Mouse (Mus musculus): ENCODE results near the gene Gm20716.
A peak's percentile ranks its signal among the peaks of the same experiment; 100 is the strongest.

Gm20716 gene

DNA sequence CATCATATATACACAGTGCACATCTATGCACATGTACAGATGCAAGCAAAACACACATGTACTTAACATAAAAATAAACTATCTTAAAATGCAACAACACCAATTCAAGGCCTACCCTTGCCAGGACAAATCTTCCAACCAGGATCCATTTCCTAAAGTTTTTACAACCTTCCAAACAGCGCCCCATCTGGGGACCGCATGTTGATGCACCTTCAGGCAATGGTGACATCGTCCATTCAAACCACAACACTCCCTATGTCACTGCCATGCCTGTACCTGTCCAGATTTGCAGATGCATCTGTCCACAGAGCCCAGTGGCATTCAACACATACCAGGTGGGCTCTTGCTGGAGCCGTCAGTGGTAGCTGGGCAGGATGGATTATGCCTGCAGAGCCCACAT, 13.1 kb upstream of the Gm20716 start:
- no peak for DNase-seq (ENCODE audit: low read depth, low spot score)
- no peaks in the 10 kb centered on the region for H3K36me3 ChIP-seq (ENCODE audit: control insufficient read depth, insufficient read depth, low read length, poor library complexity, severe bottlenecking)
- H3K27me3 ChIP-seq (ENCODE audit: control insufficient read depth, insufficient read depth, low read length, poor library complexity, severe bottlenecking), result no peaks in the 10 kb centered on the region; the same call in none of the 2 replicates

DNA sequence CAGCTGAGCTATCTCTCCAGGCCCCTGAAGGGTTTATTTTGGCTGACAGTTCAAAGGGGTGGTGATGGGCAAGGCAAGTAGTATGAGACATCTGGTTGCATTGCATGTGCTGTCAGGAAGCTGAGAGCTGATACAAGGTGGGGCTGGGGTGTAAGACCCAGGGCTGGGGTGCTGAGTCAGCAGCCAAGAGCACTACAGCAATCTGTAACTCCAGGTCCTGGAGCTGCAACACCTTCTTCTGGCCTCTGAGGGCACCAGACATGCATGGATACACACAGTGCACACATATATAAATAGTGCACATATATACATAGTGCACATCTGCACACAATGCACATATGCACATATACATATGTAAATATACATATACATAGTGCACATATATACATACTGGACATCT, 12.7 kb upstream of the Gm20716 start:
- no peaks in the 10 kb centered on the region; the same call in none of the 2 replicates for H3K27me3 ChIP-seq (ENCODE audit: control insufficient read depth, insufficient read depth, low read length, poor library complexity, severe bottlenecking)
- no peak for DNase-seq (ENCODE audit: low read depth, low spot score)

DNA sequence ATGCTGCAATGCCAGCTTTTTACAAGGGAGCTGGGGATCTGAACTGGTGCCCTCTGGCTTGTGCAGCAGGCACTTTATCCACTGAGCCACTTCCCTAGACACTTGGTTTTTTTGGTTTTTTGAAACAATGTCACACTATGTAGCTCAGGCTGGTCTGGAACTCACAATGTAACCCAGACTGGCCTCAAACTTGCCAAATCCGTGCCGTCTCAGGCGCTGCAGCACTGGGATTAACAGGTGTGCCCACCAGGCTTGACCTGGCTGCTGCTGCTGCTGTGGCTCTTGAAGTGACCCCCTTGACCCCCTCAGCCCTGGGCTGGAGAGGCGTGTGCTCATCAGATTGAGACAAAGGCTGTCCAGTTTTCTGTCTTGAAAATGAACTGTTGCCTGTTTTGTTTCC, 8.2 kb upstream of the Gm20716 start:
- no peaks in the 10 kb centered on the region for H3K36me3 ChIP-seq (ENCODE audit: control insufficient read depth, insufficient read depth, low read length, poor library complexity, severe bottlenecking)
- no peak for DNase-seq (ENCODE audit: low read depth, low spot score)
- H3K27me3 ChIP-seq (ENCODE audit: control insufficient read depth, insufficient read depth, low read length, poor library complexity, severe bottlenecking), result no peaks in the 10 kb centered on the region; the same call in none of the 2 replicates

More for the DNA sequence above, 12.7 kb upstream of the Gm20716 start:
- no peaks in the 10 kb centered on the region for H3K36me3 ChIP-seq (ENCODE audit: control insufficient read depth, insufficient read depth, low read length, poor library complexity, severe bottlenecking)

DNA sequence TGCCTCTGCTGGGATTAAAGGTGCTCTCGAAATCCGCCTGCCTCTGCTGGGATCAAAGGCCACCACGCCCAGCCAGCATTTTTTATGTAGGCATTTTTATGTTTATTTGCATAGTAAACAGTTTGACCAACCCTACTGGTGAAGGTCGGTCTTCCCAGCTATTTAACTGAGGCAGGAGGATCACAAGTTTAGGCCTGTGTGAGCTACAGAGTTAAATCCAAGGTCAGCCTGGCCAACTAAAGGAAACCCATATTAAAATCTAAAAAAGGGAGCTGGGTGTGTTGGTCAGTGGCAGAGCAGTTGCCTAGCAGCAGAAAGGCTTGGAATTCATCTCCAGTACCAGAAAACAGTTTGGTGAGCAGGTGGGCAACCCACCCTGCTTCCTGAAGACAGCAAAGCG, 3.1 kb upstream of the Gm20716 start:
- Histone ChIP-seq H3K27me3 (ENCODE audit: control insufficient read depth, insufficient read depth, low read length, poor library complexity, severe bottlenecking) (no peaks in the 10 kb centered on the region), H3K36me3 (ENCODE audit: control insufficient read depth, insufficient read depth, low read length, poor library complexity, severe bottlenecking) (peaks cover 4% of the 10 kb centered on the region)
- DNase-seq (ENCODE audit: low read depth, low spot score), result no peak

DNA sequence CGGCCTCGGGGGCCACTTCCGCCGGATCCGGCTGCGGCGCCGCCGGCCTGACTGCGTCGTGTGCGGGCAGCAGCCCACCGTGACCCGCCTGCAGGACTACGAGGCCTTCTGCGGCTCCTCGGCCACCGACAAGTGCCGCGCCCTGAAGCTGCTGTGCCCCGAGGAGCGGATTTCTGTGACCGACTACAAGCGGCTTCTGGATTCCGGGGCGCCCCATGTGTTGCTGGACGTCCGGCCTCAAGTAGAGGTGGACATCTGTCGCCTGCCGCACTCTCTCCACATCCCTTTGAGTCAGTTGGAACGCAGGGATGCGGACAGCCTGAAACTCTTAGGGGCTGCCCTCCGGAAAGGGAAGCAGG, 1.3 kb upstream of the Gm20716 start:
- Histone ChIP-seq H3K27me3 (ENCODE audit: control insufficient read depth, insufficient read depth, low read length, poor library complexity, severe bottlenecking) (no peaks in the 10 kb centered on the region), H3K36me3 (ENCODE audit: control insufficient read depth, insufficient read depth, low read length, poor library complexity, severe bottlenecking) (peaks cover 4% of the 10 kb centered on the region)
- DNase-seq (ENCODE audit: low read depth, low spot score), result no peak

DNA sequence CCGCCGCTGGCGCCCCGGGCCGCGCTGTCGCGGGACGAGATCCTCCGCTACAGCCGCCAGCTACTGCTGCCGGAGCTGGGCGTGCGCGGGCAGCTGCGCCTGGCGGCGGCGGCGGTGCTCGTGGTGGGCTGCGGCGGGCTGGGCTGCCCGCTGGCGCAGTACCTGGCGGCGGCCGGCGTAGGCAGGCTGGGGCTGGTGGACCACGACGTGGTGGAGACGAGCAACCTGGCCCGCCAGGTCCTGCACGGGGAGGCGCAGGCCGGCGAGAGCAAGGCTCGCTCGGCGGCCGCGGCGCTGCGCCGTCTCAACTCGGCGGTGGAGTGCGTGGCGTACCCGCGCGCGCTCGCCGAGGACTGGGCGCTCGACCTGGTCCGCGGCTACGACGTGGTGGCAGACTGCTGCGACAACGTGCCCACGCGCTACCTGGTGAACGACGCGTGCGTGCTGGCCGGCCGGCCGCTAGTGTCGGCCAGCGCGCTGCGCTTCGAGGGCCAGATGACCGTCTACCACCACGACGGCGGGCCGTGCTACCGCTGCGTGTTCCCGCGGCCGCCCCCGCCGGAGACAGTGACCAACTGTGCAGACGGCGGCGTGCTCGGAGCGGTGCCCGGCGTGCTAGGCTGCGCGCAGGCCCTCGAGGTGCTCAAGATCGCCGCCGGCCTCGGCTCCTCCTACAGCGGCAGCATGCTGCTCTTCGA, 758 bp upstream of the Gm20716 start:
- DNase-seq (ENCODE audit: low read depth, low spot score), result peak; percentile 26
- Histone ChIP-seq H3K36me3 (ENCODE audit: control insufficient read depth, insufficient read depth, low read length, poor library complexity, severe bottlenecking) (peaks cover 4% of the 10 kb centered on the region), H3K27me3 (ENCODE audit: control insufficient read depth, insufficient read depth, low read length, poor library complexity, severe bottlenecking) (no peaks in the 10 kb centered on the region)

DNA sequence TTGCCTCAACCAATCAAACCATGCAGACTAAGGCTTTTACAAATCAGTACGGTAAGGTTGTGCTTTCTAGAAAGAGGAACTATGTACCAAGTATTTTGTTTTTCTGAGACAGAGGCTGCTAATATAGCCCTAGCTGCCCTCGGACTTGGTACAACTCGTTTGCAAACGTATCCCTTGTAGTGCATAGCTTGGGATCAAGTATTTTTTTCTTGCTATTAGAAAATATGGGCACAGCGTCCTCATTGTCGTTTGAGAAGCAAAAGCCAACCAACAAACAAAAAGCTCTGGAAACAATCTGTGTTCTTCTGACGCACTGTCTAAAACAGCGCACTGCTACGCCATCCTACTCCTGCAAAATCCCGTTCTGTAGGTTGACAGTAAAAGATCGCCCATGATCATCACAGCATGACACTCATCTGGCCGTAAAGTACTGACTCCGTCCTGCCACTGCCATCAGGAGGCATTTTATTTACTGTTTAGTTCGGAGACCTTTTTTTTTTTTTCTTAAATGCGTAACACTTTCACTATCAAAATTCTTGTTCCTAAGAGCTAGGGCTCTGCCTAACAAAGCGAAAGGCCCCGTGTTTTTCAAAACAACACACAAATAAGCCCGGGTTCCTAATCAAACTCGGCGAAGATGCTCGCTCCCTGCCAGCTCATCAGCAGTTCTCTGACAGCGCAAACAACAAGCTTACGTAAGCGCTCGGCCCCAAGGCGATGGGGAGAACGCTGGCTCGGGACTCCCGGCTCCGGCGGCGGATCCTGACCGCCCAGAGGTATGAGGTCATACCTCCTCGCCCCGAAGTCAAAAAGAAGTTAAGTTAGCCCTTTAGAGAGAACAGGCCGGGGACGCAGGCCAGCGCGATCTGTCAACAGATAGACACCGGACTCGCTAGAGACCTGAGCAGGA, 793 bp downstream of the Gm20716 start:
- H3K27me3 ChIP-seq (ENCODE audit: control insufficient read depth, insufficient read depth, low read length, poor library complexity, severe bottlenecking), result no peaks in the 10 kb centered on the region
- peak; percentile 41 for DNase-seq (ENCODE audit: low read depth, low spot score)
- H3K36me3 ChIP-seq (ENCODE audit: control insufficient read depth, insufficient read depth, low read length, poor library complexity, severe bottlenecking), result peaks cover 4% of the 10 kb centered on the region

DNA sequence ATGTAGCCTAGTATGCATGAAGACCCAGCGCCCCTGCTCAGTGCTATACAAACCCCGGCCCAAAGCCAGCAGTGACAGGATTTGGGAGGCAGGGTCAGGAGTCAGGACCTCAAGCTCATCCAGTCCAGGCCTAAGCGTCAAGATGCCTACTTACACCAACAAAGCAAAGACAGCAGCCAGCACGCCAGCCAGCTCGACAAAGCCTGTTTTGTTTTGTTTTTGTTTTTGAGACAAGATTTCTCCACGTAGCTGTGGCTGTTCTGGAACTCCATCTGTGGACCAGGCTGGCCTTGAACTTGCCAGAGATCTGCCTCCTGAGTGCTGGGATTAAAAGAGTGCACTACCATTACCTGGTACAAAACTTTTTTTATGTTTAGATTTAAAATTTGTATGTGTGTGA, 6.8 kb downstream of the Gm20716 start:
- DNase-seq (ENCODE audit: low read depth, low spot score), result no peak
- H3K36me3 ChIP-seq (ENCODE audit: control insufficient read depth, insufficient read depth, low read length, poor library complexity, severe bottlenecking), result peaks cover 9% of the 10 kb centered on the region
- H3K27me3 ChIP-seq (ENCODE audit: control insufficient read depth, insufficient read depth, low read length, poor library complexity, severe bottlenecking), result no peaks in the 10 kb centered on the region

DNA sequence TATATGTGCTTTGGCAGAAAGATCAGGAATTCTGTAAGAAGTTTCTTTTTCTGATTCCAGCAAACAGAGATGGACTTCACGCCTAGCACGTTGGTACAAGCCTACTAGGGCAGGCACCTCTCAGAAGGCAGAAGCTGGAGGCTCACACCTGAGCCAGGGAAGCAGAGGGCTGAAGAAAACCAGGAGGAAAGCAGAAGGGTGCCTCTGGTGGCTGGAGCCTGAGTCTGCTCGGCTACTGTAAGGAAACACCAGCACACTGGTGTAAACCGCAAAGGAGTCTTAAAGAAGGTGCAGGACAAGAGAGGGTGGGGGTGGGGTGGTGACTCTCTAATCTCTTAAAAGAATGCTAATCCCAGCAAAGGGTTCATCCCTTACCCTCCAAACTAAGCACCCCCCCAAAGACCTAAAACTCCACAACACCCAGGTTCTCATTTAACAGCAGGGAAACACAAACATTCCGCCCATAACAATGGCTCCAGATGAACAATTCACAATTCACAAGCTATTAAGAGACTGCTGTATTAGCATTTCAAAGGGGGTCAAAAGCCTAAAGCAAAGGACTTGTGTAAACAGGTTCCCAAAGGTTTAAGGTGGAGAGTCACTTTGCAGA, 16.3 kb downstream of the Gm20716 start:
- DNase-seq (ENCODE audit: low read depth, low spot score), result no peak
- H3K36me3 ChIP-seq (ENCODE audit: control insufficient read depth, insufficient read depth, low read length, poor library complexity, severe bottlenecking), result peaks cover 12% of the 10 kb centered on the region
- H3K27me3 ChIP-seq (ENCODE audit: control insufficient read depth, insufficient read depth, low read length, poor library complexity, severe bottlenecking), result no peaks in the 10 kb centered on the region

DNA sequence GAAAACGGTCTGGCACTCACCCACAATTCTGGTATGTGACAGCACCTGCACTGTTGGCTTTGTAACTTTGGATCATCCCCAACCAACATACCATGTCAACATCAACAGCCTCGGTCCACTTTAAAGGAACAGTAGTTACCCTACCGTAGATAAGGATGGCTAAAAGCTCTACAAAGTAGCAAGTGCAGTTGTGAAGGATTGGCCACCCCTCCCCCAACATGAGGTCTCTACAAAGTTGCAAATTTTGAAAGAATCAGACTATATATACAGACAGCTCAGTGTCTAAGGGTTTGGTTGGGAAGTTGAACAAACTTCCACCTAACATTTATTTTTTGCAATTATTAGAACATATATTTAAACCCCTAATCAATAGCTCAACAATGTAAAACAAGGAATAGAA, 22.3 kb downstream of the Gm20716 start:
- no peaks in the 10 kb centered on the region for H3K27me3 ChIP-seq (ENCODE audit: control insufficient read depth, insufficient read depth, low read length, poor library complexity, severe bottlenecking)
- no peak for DNase-seq (ENCODE audit: low read depth, low spot score)
- H3K36me3 ChIP-seq (ENCODE audit: control insufficient read depth, insufficient read depth, low read length, poor library complexity, severe bottlenecking), result peaks cover 7% of the 10 kb centered on the region

DNA sequence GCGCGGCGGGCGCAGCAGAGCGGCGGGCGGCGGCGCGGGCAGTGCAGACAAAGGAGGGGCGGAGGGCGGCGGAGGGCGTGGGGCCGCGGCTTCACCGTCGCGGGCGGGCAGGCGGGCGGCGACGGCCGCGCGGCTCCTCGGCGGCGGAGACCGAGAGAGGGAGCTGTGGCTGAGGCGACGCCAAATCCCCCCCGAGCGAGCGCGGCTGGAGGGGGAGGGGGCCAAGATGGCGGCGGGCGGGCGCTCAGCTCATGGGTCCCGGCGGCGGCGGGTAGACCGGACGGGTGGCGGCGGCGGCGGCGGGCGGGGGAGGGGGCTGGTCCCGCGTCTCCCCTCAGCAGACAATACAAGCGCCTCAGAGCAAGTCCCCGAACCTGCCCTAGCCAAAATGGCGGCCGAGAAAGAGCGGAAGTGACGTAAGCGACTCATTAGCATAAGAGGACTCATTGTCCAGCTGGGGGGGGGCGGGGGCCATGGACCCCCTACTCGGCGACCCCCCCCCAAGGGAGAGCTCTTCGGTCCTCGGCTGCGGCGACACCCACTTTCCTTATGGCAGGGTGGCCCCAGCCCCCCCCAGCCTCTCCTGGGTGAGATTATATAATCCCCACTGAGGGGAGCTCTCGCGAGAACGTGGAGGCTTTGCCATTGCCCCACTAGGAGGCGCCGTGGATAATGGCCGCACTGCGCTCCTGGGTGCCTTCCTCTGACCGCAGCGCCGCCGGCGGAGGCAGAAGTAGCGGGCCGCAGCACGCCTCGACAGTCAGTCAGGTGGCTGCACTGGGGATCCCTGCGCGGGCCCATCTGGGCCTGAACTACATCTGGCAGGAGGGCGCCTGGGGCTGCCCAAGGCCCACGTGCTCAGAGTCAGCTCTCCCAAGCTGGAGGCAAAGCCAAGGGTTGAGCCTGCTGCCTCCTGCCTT, 23.2 kb downstream of the Gm20716 start, which contains the start of gene Adnp:
Gene Adnp (minus strand): TSS at position 388 of the 920 bp plus-strand sequence.
- peak; percentile 98 for DNase-seq (ENCODE audit: low read depth, low spot score)
- Histone ChIP-seq H3K27me3 (ENCODE audit: control insufficient read depth, insufficient read depth, low read length, poor library complexity, severe bottlenecking) (no peaks in the 10 kb centered on the region), H3K36me3 (ENCODE audit: control insufficient read depth, insufficient read depth, low read length, poor library complexity, severe bottlenecking) (peaks cover 8% of the 10 kb centered on the region)

DNA sequence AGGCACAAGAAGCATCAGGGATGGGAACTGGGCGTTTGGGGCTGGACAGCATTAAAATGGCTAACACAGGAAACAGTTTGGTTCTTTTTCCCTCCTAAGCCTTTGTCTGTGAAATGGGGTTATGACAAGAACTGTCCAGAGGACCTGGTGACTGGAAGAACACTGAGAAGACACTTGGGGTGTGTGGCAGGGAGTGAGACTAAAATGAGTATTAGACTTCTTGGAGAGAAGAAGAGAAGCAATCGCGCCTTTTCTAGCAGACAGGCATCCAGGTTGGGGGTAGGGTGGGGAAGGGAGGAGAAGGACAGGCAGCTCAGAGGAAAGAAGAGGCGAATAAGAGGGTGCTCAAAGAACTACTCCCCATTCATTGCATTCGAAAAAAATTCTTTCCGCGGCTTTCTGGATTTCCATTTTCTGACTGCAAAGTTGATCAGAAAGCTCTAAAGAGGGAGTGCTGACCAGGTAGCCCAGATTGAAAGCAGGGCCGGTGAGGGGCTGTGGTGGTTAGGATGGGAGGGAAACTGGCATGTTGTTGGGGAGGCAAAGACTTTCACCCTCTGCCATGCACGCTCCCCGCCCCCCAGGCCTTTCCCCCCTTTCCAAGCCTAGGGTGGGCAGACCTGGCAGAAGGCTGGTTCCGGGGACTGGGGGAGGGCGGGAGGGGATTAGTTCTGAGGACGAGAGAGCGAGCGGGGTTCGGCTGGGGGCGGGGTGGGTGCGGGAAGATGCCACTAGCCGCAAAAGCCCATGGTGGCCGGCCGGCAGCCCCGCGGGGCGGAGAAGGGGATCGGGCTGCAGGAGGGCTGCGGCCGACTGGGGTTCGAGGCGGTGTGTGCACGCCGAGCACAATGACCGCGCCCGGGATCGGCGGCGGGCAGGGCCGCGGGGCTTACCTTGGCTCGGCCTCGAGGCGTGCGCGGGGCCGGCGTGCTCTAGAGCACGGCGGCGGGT, 24.2 kb downstream of the Gm20716 start:
- Histone ChIP-seq H3K36me3 (ENCODE audit: control insufficient read depth, insufficient read depth, low read length, poor library complexity, severe bottlenecking) (peaks cover 6% of the 10 kb centered on the region), H3K27me3 (ENCODE audit: control insufficient read depth, insufficient read depth, low read length, poor library complexity, severe bottlenecking) (no peaks in the 10 kb centered on the region)
- DNase-seq (ENCODE audit: low read depth, low spot score), result peak; percentile 32

DNA sequence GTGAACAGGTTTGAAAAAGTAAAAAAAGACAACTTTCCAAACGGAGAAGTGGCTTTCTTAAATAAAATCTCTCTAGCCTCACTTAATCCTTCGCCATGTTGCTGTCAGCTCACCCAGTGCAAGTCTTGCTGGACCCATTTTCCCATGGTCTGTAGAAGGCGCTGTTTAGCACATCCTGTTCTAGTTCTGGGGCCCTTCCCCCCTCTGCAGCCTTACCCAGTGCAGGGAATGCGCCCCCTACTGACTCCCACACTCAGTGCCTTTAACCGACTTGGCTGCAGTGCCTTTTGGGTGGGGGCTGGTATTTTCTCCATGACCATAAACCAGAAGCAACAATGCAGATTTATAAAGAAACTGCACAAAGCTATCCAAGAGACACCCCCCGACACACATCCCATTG, 24.9 kb downstream of the Gm20716 start:
- H3K27me3 ChIP-seq (ENCODE audit: control insufficient read depth, insufficient read depth, low read length, poor library complexity, severe bottlenecking), result no peaks in the 10 kb centered on the region
- H3K36me3 ChIP-seq (ENCODE audit: control insufficient read depth, insufficient read depth, low read length, poor library complexity, severe bottlenecking), result peaks cover 4% of the 10 kb centered on the region
- peak; percentile 95 for DNase-seq (ENCODE audit: low read depth, low spot score)

All from splenic B cell, adult 2 months (primary cell).